Mouse (Mus musculus) heart, embryonic 15.5 days (tissue): ENCODE measurements around the gene Pik3r3. TPM values are rescaled to one million over a fixed set of nuclear protein-coding genes. Genes with fewer than 3 reads are reported as not detected.

ENCODE experiments used
- ATAC-seq: fragments of 200-750 bp; cut with Nextera tagmentation; replicated peaks from 2 replicates; pipeline ENCODE4 v1.8.0; 2017; ENCODE audit warnings: low read depth, moderate TSS enrichment; ENCODE audit not compliant: insufficient number of reproducible peaks, insufficient read depth, low FRiP score
- H3K27ac ChIP-seq: fragments of 300-500 bp; sonication (generic); 2 replicates; pipeline ENCODE4 v1.5.1; 2015; ENCODE audit warnings: mild to moderate bottlenecking, inconsistent platforms
- H3K27me3 ChIP-seq: fragments of 300-500 bp; sonication (generic); 2 replicates; pipeline ENCODE4 v1.6.1; 2015; ENCODE audit warnings: inconsistent platforms
- H3K36me3 ChIP-seq: fragments of 300-500 bp; sonication (generic); 2 replicates; pipeline ENCODE4 v1.6.1; 2015; ENCODE audit warnings: mild to moderate bottlenecking, inconsistent platforms
- H3K4me1 ChIP-seq: fragments of 300-500 bp; sonication (generic); replicated peaks from 2 replicates; pipeline ENCODE4 v1.6.1; 2015; ENCODE audit warnings: inconsistent platforms
- H3K4me2 ChIP-seq: fragments of 300-500 bp; sonication (generic); 2 replicates; pipeline ENCODE4 v1.6.1; 2015; ENCODE audit warnings: inconsistent platforms, mild to moderate bottlenecking, moderate library complexity
- H3K4me3 ChIP-seq: fragments of 300-500 bp; sonication (generic); 2 replicates; pipeline ENCODE4 v1.5.1; 2015; ENCODE audit warnings: mild to moderate bottlenecking, inconsistent platforms
- H3K9ac ChIP-seq: fragments of 300-500 bp; sonication (generic); 2 replicates; pipeline ENCODE4 v1.6.1; 2015; ENCODE audit warnings: mild to moderate bottlenecking, inconsistent platforms
- H3K9me3 ChIP-seq: fragments of 300-500 bp; sonication (generic); replicated peaks from 2 replicates; pipeline ENCODE4 v1.6.1; 2016; ENCODE audit warnings: inconsistent platforms
- WGBS: fragments of 180-500 bp; shearing (Covaris S2); methylation state at CpG from one replicate; pipeline ENCODE4 v1.1.7; 2015; ENCODE audit warnings: mixed read lengths; 5-methylcytosine and 5-hydroxymethylcytosine counted together
- polyA plus RNA-seq: library from polyadenylated mRNA; unstranded; fragments of >200 nt; fragmentation: Nextera tagmentation; extraction: Ambion mirVana; gene quantifications from 2 replicates; pipeline ENCODE4 v1.2.1, GENCODE M21; 2015

Gene Pik3r3
- polyA plus RNA-seq, 1 experiment from 2014 or later, result 9.9 TPM

GRCm38 (mm10) chr4:116304551-116304950 is 83.1 kb downstream of the Pik3r3 start:
- Histone ChIP-seq H3K9me3 (no peaks in the 10 kb centered on the region), H3K36me3 (peaks cover 31% of the 10 kb centered on the region), H3K4me1 (peaks cover 18% of the 10 kb centered on the region), H3K4me3 (no peak overlapping the region), H3K27me3 (no peaks in the 10 kb centered on the region), H3K9ac (no peak overlapping the region), H3K4me2 (no peak overlapping the region), H3K27ac (no peak overlapping the region)
- no peak for ATAC-seq
- WGBS, result 10% methylated on average over 1 of the region's 1 CpGs

GRCm38 (mm10) chr4:116317575-116317974 is 96.2 kb downstream of the Pik3r3 start:
- WGBS, result 90% methylated on average over 4 of the region's 4 CpGs
- peaks cover 3% of the 10 kb centered on the region; the same call in 1 of the 2 replicates for H3K4me1 ChIP-seq
- peaks cover 45% of the 10 kb centered on the region for H3K36me3 ChIP-seq
- no peak overlapping the region for H3K9ac ChIP-seq
- no peaks in the 10 kb centered on the region for H3K27me3 ChIP-seq
- ATAC-seq, result no peak
- no peak overlapping the region for H3K27ac ChIP-seq
- H3K4me2 ChIP-seq, result no peak overlapping the region
- H3K9me3 ChIP-seq, result no peaks in the 10 kb centered on the region
- H3K4me3 ChIP-seq, result no peak overlapping the region

- Histone ChIP-seq H3K4me1 (peaks cover 4% of the 10 kb centered on the region; the same call in 1 of the 2 replicates), H3K27ac (peak overlapping the region; percentile 58), H3K27me3 (no peaks in the 10 kb centered on the region), H3K9me3 (no peaks in the 10 kb centered on the region), H3K4me3 (no peak overlapping the region), H3K4me2 (no peak overlapping the region), H3K9ac (no peak overlapping the region), H3K36me3 (peaks cover 32% of the 10 kb centered on the region)
- WGBS, result 51% methylated on average over 6 of the region's 6 CpGs
- peak; percentile 47; the same call in 1 of the 2 replicates for ATAC-seq
Observed at GRCm38 (mm10) chr4:116322127-116322526, 100.7 kb downstream of the Pik3r3 start.

GRCm38 (mm10) chr4:116329256-116329655 is 107.8 kb downstream of the Pik3r3 start:
- 90% methylated on average over 3 of the region's 3 CpGs for WGBS
- no peak overlapping the region for H3K4me3 ChIP-seq
- no peak for ATAC-seq
- H3K27me3 ChIP-seq, result no peaks in the 10 kb centered on the region
- peaks cover 31% of the 10 kb centered on the region for H3K36me3 ChIP-seq
- H3K9me3 ChIP-seq, result no peaks in the 10 kb centered on the region
- no peak overlapping the region for H3K4me2 ChIP-seq
- H3K27ac ChIP-seq, result no peak overlapping the region
- no peak overlapping the region for H3K9ac ChIP-seq
- no peaks in the 10 kb centered on the region for H3K4me1 ChIP-seq

- no peak for ATAC-seq
- Histone ChIP-seq H3K27me3 (no peaks in the 10 kb centered on the region), H3K4me3 (no peak overlapping the region), H3K36me3 (peaks cover 2% of the 10 kb centered on the region; the same call in 1 of the 2 replicates), H3K9me3 (no peaks in the 10 kb centered on the region), H3K4me1 (no peaks in the 10 kb centered on the region), H3K27ac (no peak overlapping the region), H3K9ac (no peak overlapping the region), H3K4me2 (no peak overlapping the region)
- 85% methylated on average over 1 of the region's 1 CpGs for WGBS
Observed at GRCm38 (mm10) chr4:116336294-116336693, 114.9 kb downstream of the Pik3r3 start.

GRCm38 (mm10) chr4:116342119-116342518 is 120.7 kb downstream of the Pik3r3 start:
- H3K4me2 ChIP-seq, result no peak overlapping the region
- H3K36me3 ChIP-seq, result no peaks in the 10 kb centered on the region
- no peaks in the 10 kb centered on the region for H3K27me3 ChIP-seq
- H3K9ac ChIP-seq, result no peak overlapping the region
- no peak overlapping the region for H3K27ac ChIP-seq
- no peak overlapping the region for H3K4me3 ChIP-seq
- H3K4me1 ChIP-seq, result no peaks in the 10 kb centered on the region
- H3K9me3 ChIP-seq, result no peaks in the 10 kb centered on the region
- no peak for ATAC-seq

- Histone ChIP-seq H3K36me3 (no peaks in the 10 kb centered on the region), H3K9me3 (no peaks in the 10 kb centered on the region), H3K27ac (0 out of 2 replicates have a peak overlapping the region, but pooled peaks have one; percentile 0), H3K4me2 (no peak overlapping the region), H3K4me3 (no peak overlapping the region), H3K9ac (no peak overlapping the region), H3K27me3 (no peaks in the 10 kb centered on the region), H3K4me1 (peaks cover 6% of the 10 kb centered on the region)
- WGBS, result 75% methylated on average over 3 of the region's 3 CpGs
- ATAC-seq, result no peak
Observed at GRCm38 (mm10) chr4:116352496-116352895, 131.1 kb downstream of the Pik3r3 start.

Other genes starting within 250 kb of the Pik3r3 start
- gene Faah, start 203.7 kb upstream of the Pik3r3 start, polyA plus RNA-seq, result 1.1 and 2.1 TPM in 2 replicates
- 26.3 and 27.2 TPM in 2 replicates for gene Nsun4, start 167.7 kb upstream of the Pik3r3 start, polyA plus RNA-seq
- gene Uqcrh, start 146.5 kb upstream of the Pik3r3 start, polyA plus RNA-seq, result 997 and 1,210 TPM in 2 replicates
- 44.1 and 56.7 TPM in 2 replicates for gene Lrrc41, start 146.3 kb upstream of the Pik3r3 start, polyA plus RNA-seq
- gene Rad54l, start 97.9 kb upstream of the Pik3r3 start, polyA plus RNA-seq, result 15.5 and 17.9 TPM in 2 replicates
- gene Pomgnt1, start 97.8 kb upstream of the Pik3r3 start, polyA plus RNA-seq, result 54.6 and 62.0 TPM in 2 replicates
- 2.0 and 2.2 TPM in 2 replicates for gene Lurap1, start 70.3 kb upstream of the Pik3r3 start, polyA plus RNA-seq
- gene Tspan1, start 54.0 kb upstream of the Pik3r3 start, polyA plus RNA-seq, result 0.94 and 2.3 TPM in 2 replicates
- gene 1700042G07Rik, start 48.2 kb upstream of the Pik3r3 start, polyA plus RNA-seq, result not detected in 2 replicates
- not detected in 2 replicates for gene Gm49337, start 48.2 kb upstream of the Pik3r3 start, polyA plus RNA-seq
- gene Mast2, start 242.6 kb downstream of the Pik3r3 start, polyA plus RNA-seq, result 16.8 and 20.3 TPM in 2 replicates